Mouse (Mus musculus): ENCODE measurements at regions not wholly inside any gene's neighbourhood (a gene's known extent, or its start where the extent isn't known, plus 50 kb on each side); places are given as distances from the start of the nearest gene placed in this dataset.

DNA sequence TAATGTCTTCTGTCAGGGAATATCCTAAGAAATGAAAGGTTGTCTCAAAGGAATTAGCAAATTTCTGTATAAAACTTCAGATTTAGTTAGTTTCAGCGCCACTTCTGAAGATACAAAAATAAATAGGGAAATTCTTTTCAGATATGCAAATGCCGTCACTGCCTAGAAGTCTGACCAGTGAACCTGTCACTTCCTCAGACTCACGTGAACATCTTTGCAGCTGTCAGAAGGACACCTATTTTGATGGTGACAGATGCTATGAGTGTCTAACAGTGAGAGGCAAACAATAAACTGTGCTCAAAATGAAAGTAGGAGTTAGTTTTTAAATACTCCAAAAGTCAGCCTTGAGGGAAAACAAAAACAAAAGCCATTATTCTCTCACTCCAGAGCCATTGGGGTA, 57.5 kb upstream of the Igf1r start:
- no peak overlapping the region for H3K4me3 ChIP-seq
- no peaks in the 10 kb centered on the region for H3K36me3 ChIP-seq
- no peak overlapping the region for H3K4me2 ChIP-seq
- no peaks in the 10 kb centered on the region for H3K4me1 ChIP-seq
- no peaks in the 10 kb centered on the region for H3K27me3 ChIP-seq (replicated peaks)
- WGBS = 64% methylated on average over 3 of the region's 3 CpGs
- no peak for ATAC-seq (ENCODE audit: extremely low read depth, insufficient number of reproducible peaks, low FRiP score, low TSS enrichment)
- H3K27ac ChIP-seq (replicated peaks) = no peak overlapping the region
- H3K9ac ChIP-seq = no peak overlapping the region
- no peaks in the 10 kb centered on the region for H3K9me3 ChIP-seq

- no peak for ATAC-seq (ENCODE audit: extremely low read depth, insufficient number of reproducible peaks, low FRiP score, low TSS enrichment)
- Histone ChIP-seq H3K9ac (no peak overlapping the region), H3K4me2 (no peak overlapping the region), H3K4me3 (no peak overlapping the region), H3K4me1 (no peaks in the 10 kb centered on the region), H3K27ac (replicated peaks) (no peak overlapping the region), H3K27me3 (replicated peaks) (no peaks in the 10 kb centered on the region), H3K9me3 (no peaks in the 10 kb centered on the region), H3K36me3 (no peaks in the 10 kb centered on the region)
- 60% methylated on average over 3 of the region's 3 CpGs for WGBS
These were observed 59.7 kb upstream of the Igf1r start for GRCm38 (mm10) chr7:67892917-67893316.

DNA sequence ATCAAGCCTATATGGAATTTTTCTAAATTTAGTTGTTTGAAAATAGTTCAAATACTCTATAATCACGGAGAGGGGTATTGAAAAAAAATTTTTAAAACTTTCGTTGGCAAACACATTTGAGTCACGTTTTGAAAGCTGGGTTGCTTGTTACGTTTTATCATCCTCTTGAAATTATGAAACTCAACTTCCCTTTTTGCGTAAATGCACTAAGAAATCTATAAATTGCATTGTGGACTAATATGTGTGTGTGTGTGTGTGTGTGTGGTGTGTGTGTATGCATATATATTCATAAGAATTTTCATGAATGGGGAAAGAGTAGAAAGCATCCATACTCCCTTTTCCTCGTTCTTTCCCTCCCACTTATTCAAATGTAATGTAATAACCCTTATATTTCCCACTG, 69.6 kb upstream of the Igf1r start:
- WGBS = 78% methylated on average over 6 of the region's 6 CpGs
- Histone ChIP-seq H3K36me3 (no peaks in the 10 kb centered on the region), H3K4me3 (no peak overlapping the region), H3K4me1 (peaks cover 8% of the 10 kb centered on the region; the same call in 1 of the 2 replicates), H3K27me3 (replicated peaks) (no peaks in the 10 kb centered on the region), H3K9me3 (no peaks in the 10 kb centered on the region), H3K27ac (replicated peaks) (no peak overlapping the region), H3K4me2 (no peak overlapping the region), H3K9ac (no peak overlapping the region)
- ATAC-seq (ENCODE audit: extremely low read depth, insufficient number of reproducible peaks, low FRiP score, low TSS enrichment) = no peak

- Histone ChIP-seq H3K4me3 (no peak overlapping the region), H3K9me3 (no peaks in the 10 kb centered on the region), H3K27ac (replicated peaks) (no peak overlapping the region), H3K36me3 (no peaks in the 10 kb centered on the region), H3K27me3 (replicated peaks) (no peaks in the 10 kb centered on the region), H3K9ac (no peak overlapping the region), H3K4me1 (peaks cover 11% of the 10 kb centered on the region), H3K4me2 (no peak overlapping the region)
- no peak for ATAC-seq (ENCODE audit: extremely low read depth, insufficient number of reproducible peaks, low FRiP score, low TSS enrichment)
- WGBS = 40% methylated on average over 8 of the region's 8 CpGs
These were observed 70.0 kb upstream of the Igf1r start for GRCm38 (mm10) chr7:67882606-67883005.

GRCm38 (mm10) chr7:67878226-67878625, 74.4 kb upstream of the Igf1r start:
- Histone ChIP-seq H3K27ac (replicated peaks) (no peak overlapping the region), H3K9ac (no peak overlapping the region), H3K9me3 (no peaks in the 10 kb centered on the region), H3K4me3 (no peak overlapping the region), H3K27me3 (replicated peaks) (no peaks in the 10 kb centered on the region), H3K4me1 (peaks cover 12% of the 10 kb centered on the region), H3K36me3 (no peaks in the 10 kb centered on the region), H3K4me2 (no peak overlapping the region)
- no peak for ATAC-seq (ENCODE audit: extremely low read depth, insufficient number of reproducible peaks, low FRiP score, low TSS enrichment)
- 12% methylated on average over 1 of the region's 1 CpGs for WGBS

DNA sequence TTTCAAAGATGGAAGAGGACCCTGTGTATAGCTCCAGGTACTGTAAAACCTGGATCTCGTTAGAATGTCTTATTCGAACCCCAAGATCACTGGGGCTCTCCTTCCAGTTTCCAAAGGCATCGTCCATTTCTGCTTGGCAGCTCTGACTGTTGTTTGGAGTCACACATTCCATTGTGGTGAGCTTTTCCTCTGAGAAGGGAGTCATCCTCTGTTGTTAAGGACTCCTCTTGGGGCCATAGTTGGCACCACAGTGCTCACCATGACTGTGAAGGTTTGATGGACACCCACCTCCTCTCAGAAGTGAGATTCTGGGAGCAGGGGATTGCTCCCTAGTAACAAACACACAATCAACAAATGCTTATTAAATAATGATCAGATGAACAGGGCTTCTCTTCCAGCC, 75.0 kb upstream of the Igf1r start:
- H3K4me3 ChIP-seq = no peak overlapping the region
- H3K27ac ChIP-seq (replicated peaks) = no peak overlapping the region
- H3K36me3 ChIP-seq = no peaks in the 10 kb centered on the region
- H3K9me3 ChIP-seq = no peaks in the 10 kb centered on the region
- H3K4me1 ChIP-seq = peaks cover 12% of the 10 kb centered on the region
- H3K27me3 ChIP-seq (replicated peaks) = no peaks in the 10 kb centered on the region
- H3K9ac ChIP-seq = no peak overlapping the region
- H3K4me2 ChIP-seq = no peak overlapping the region
- ATAC-seq (ENCODE audit: extremely low read depth, insufficient number of reproducible peaks, low FRiP score, low TSS enrichment) = no peak
- 68% methylated on average over 3 of the region's 3 CpGs for WGBS

DNA sequence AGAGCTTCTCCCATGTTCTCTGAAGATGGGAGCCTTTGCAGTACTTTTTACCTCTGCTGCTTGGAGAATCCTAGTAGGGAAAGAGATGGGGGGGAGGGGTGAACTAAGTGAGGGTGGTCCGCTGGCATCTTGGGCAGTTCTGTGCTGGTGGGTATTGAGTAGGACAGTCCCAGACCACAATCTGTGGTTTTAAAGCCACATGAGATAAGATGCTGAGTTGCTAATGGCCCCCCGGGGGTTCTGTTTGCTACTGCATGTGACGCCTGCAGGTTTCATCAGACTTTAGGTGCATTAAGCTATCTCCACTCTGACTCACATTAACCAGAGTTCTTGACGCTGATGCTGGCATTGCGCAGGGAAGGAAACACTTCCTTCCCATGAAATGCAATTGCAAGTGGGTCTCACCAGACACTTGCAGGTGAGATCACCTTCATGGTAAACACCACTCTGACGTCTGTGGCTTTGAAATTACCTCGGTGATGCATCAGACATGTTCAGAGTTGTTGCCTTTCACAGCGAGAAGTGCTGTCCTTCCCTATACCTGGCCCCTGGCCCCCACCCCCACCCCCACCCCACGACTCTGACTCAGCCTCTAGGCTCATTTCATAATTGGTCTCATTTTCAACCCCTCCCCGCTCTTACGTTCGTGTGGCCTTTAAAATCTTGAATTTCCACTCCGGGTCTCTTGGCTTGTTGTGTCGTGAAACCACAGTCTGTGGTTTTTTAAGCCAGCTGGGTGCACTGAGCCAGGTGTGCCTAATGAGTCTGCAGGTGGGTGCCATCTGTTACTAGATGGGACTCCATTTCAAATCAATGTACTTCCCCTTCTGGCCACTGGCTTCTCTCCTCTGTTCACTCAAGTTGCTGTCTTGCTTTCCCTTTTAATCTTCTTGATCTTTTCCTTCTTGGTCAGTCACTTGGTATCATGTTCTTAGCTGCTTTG, 94.8 kb upstream of the Synm start:
- Histone ChIP-seq H3K36me3 (no peaks in the 10 kb centered on the region), H3K27me3 (replicated peaks) (no peaks in the 10 kb centered on the region), H3K4me1 (peaks cover 5% of the 10 kb centered on the region; the same call in 1 of the 2 replicates), H3K4me3 (no peak overlapping the region), H3K4me2 (no peak overlapping the region), H3K27ac (replicated peaks) (no peak overlapping the region), H3K9me3 (peaks cover 3% of the 10 kb centered on the region; the same call in 1 of the 2 replicates), H3K9ac (no peak overlapping the region)
- WGBS = 47% methylated on average over 14 of the region's 14 CpGs
- no peak for ATAC-seq (ENCODE audit: extremely low read depth, insufficient number of reproducible peaks, low FRiP score, low TSS enrichment)

GRCm38 (mm10) chr7:67852859-67853258, 93.3 kb upstream of the Synm start:
- Histone ChIP-seq H3K27me3 (replicated peaks) (no peaks in the 10 kb centered on the region), H3K9me3 (peaks cover 3% of the 10 kb centered on the region; the same call in 1 of the 2 replicates), H3K4me3 (no peak overlapping the region), H3K4me1 (peaks cover 12% of the 10 kb centered on the region), H3K4me2 (no peak overlapping the region), H3K9ac (no peak overlapping the region), H3K36me3 (no peaks in the 10 kb centered on the region), H3K27ac (replicated peaks) (no peak overlapping the region)
- no peak for ATAC-seq (ENCODE audit: extremely low read depth, insufficient number of reproducible peaks, low FRiP score, low TSS enrichment)
- whole genome bisulfite sequencing = 95% methylated on average over 3 of the region's 3 CpGs

DNA sequence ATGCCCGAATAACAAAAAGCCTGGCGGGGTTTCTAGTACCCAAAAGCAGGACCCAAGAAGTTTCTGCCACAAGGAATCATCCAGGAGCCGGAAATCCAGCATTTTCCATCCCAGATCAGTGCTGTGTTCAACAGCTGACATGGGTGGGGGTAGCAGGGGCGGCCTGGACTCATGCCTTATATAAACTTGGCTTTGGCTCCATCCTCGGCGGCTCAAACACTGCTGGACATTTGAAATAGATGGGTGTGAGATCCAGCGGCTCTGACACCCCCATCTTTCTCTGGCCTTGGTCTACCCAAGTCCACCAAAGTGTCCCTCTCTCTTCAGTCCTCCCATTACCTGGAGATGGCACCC, 89.9 kb upstream of the Synm start:
- Histone ChIP-seq H3K27ac (replicated peaks) (peak overlapping the region; percentile 73), H3K9ac (peak overlapping the region; percentile 81), H3K27me3 (replicated peaks) (peaks cover 11% of the 10 kb centered on the region; the same call in 1 of the 2 replicates), H3K4me1 (peaks cover 12% of the 10 kb centered on the region), H3K36me3 (no peaks in the 10 kb centered on the region), H3K9me3 (peaks cover 3% of the 10 kb centered on the region; the same call in 1 of the 2 replicates), H3K4me2 (peak overlapping the region; percentile 76), H3K4me3 (peak overlapping the region; percentile 58)
- no peak; the same call in 1 of the 2 replicates for ATAC-seq (ENCODE audit: extremely low read depth, insufficient number of reproducible peaks, low FRiP score, low TSS enrichment)
- WGBS = 11% methylated on average over 7 of the region's 7 CpGs

DNA sequence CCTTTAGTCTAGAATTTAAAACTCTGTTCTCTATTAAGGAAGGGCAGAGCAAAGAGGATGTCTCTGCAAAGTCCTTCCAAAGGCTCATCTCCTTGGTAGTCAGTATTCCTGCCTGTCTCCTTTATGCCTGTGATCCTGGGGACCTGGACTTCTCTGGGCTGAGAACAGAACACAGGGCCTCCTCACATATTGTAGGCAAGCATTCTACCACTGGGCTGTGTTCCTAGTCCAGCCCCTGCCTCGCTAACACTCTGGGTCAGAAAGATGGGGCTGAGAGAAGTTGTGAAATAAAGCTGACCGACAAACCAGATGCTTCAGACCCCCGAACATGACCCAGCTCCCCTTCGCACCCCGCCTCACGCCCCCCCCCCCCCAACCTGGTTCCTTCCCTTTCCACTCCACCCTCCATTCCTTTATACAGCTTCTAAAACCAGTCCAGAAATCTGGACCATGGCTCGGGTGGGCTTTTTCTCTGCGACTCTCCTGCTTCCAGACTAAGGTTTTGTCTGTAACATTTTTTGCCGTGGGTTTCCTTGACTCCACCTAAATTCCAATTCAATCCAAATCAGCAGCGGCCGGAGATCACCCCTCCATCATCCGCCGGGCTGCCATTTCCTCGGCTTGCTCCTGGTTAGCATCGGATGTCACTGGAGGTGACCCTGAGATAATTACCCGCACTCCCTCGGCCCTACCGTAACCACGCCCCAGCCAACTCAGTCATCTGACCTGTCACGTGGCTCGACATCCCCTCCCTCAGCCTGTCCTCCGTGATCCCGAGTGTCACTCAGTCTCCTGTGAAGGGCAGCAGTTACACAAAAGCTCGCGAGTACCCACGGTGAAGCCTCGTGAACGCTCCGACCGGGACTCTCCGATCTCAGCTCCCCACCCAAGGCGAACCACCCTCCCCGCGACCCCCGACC, 89.3 kb upstream of the Synm start:
- ATAC-seq (ENCODE audit: extremely low read depth, insufficient number of reproducible peaks, low FRiP score, low TSS enrichment) = peak; percentile 76
- Histone ChIP-seq H3K4me2 (peak overlapping the region; percentile 76), H3K9ac (peak overlapping the region; percentile 81), H3K4me3 (peak overlapping the region; percentile 58), H3K9me3 (peaks cover 3% of the 10 kb centered on the region; the same call in 1 of the 2 replicates), H3K4me1 (peaks cover 12% of the 10 kb centered on the region), H3K27me3 (replicated peaks) (peaks cover 13% of the 10 kb centered on the region; the same call in 1 of the 2 replicates), H3K27ac (replicated peaks) (peak overlapping the region; percentile 73), H3K36me3 (no peaks in the 10 kb centered on the region)
- 2% methylated on average over 35 of the region's 35 CpGs for WGBS

DNA sequence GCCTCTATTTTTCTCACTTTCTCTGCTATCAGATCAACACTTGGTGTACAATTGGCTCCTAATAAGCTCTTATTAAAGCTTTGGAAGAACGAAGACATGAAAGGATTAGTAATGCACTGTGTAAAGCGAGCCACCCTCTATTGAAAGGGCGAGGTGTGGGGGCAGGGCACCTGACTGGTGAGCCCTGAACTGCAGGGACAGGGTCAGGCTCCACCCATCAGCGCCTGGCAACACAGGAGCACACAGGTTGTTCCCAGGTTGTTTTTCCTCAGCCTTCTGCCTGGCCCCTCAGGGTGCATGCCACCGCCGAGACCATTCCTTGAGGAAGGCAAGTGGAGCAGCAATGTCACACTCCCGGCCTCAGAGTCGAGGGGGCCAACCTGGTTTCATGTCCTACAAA, 87.3 kb upstream of the Synm start:
- H3K4me3 ChIP-seq = no peak overlapping the region
- no peak for ATAC-seq (ENCODE audit: extremely low read depth, insufficient number of reproducible peaks, low FRiP score, low TSS enrichment)
- no peak overlapping the region for H3K4me2 ChIP-seq
- H3K27me3 ChIP-seq (replicated peaks) = peaks cover 13% of the 10 kb centered on the region; the same call in 1 of the 2 replicates
- 25% methylated on average over 8 of the region's 8 CpGs for WGBS
- peaks cover 12% of the 10 kb centered on the region for H3K4me1 ChIP-seq
- no peak overlapping the region for H3K9ac ChIP-seq
- no peaks in the 10 kb centered on the region for H3K36me3 ChIP-seq
- peaks cover 3% of the 10 kb centered on the region; the same call in 1 of the 2 replicates for H3K9me3 ChIP-seq
- no peak overlapping the region for H3K27ac ChIP-seq (replicated peaks)
